Mouse (Mus musculus): ENCODE data around the gene Tfpi2.

- TF ChIP-seq CTCF (IDR thresholded peaks at IDR 0.05; ENCODE audit: low read depth, low read length) (no peak), GATA1 (IDR thresholded peaks at IDR 0.05; ENCODE audit: borderline replicate concordance, low read length) (no peak), GATA2 (IDR thresholded peaks at IDR 0.05; ENCODE audit: borderline replicate concordance, low read depth, low read length) (no peak), TAL1 (conservative IDR thresholded peaks at IDR 0.05; ENCODE audit: low read depth, low read length) (no peak), POLR2AphosphoS5 (IDR thresholded peaks at IDR 0.05; ENCODE audit: insufficient replicate concordance, low read depth, low read length) (no peak)
These were observed 37.6 kb upstream of the Tfpi2 start for GRCm38 (mm10) chr6:4026367-4026766.

Data from G1E (cell line).